Mouse (Mus musculus) c-Kit-negative CD71-positive TER-119-positive erythroid progenitor cells, embryonic 14.5 days (primary cell): ENCODE data around the gene Fbxo47.

Experiments used
- DNase-seq: peaks from one replicate; pipeline ENCODE4 v3.0.0-alpha.2; 2013; ENCODE audit warnings: low read depth, low spot score

Gene Fbxo47

DNA sequence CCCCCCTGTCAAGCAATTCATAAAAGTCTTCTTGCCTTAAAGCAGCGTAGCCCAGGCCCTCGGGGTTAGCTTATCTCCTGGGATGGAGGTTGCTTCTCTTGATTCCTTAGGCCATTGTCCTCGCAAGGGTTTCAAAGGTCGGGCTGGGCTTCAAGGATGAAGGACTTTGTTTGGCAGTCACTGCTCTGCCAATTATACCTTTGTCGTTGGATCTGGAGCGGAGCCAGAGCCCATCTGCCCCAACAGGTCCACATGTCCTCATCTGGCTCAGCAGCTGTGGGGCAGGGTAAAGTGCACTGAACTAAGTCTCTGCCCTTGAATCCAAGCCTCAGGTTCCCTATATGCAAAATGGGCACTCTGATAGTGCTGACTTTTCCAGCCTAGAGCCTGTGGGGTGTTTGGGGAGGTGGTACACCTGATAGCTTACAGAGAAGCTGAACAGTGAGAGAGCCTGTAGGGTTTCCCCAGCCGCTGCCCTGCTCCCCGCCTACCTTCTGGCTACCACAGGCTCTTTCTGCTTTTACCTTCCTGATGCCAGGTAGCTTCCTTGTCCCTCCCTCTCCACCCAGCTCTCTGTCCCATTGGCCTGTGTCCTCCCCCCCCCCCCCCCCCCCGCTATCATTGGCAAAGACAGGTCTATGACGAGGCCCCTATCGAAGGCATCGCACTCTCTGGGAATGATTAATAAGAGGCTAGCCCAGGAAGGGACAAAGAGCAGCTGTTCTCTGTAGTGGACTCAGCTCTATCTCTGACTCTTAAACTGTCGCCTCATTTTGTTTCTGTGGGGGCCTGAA lies 72.2 kb downstream of the Fbxo47 start:
- no peak for DNase-seq

DNA sequence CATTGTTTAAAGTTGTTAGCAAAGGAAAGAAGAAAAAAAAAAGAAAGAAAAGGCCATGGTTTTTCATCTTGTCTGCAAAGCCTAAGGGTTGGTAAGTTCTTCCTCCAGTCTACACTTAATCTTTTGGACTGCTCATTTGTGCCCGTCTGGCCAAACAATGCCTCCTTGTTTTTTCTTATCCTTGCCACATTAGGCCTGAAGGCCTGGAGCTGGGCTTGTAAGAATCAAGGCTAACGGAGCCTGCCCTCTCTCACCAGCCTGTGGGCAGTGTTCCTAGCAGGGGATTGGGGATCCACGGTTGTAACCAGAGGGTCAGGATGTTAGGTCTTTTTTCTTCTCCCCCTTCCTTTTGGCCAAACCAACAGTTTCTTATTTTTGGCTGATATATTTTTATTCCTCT lies 73.0 kb downstream of the Fbxo47 start:
- no peak for DNase-seq

DNA sequence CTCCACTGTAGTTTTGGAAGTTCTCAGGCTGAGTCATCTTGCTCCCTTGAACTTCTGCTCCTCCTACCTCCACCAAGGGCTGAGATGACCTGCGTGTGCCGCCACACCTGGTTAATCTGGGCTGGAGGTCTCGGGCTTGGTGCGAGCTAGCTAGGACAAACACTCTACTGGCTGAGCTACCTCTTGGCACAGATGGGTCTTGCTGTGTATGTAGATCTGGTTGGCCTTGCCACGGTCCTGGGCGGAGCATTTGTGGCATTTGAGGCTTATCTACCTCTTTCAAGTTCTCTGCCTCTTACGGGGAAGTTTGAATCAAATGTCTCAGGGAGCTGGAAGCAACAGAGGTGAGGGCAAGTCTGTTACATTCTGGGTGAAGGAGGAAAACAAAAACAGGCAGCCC lies 73.6 kb downstream of the Fbxo47 start:
- DNase-seq, result no peak

DNA sequence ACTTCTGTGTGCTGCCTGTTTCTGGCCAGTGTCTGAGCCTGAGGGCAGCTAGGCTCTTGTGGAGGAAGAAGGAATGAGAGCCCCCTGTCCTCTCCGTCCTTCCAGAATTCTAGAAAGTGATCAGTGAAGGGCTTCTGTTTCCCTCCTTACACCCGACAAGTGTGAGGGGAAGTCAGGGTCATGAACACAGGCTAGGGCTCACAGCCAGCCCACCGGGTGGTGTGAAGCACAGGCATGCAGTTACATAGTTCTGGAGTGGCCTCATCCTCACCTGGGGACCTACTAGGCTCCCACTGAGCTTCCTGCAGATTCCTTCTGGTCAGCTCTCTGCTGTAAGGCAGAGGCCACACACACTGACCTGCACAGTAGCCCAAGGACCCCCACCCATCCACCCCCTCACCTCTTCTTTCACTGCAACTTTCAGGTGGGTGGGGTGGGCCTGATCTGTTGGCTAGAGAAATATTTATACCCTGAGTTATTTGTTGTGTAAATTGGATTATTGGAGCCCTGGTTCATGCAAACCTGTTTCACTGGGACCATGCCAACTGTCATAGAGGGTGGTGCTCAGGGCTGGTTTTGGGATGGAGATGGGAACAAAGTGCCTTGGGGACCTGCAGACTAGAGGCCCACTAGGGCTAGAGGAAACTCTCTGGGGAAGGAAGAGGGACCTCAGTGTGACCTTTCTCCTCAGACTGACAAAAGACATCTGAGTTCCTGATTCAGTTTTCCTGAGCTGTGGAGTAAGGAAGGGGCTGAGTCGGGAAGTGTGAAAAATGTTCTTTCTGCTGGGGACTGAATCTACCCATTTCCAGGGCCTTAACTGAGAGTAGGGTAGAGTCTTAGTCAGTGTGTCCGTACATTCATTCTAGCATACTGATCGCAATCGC lies 74.5 kb downstream of the Fbxo47 start:
- DNase-seq, result no peak

DNA sequence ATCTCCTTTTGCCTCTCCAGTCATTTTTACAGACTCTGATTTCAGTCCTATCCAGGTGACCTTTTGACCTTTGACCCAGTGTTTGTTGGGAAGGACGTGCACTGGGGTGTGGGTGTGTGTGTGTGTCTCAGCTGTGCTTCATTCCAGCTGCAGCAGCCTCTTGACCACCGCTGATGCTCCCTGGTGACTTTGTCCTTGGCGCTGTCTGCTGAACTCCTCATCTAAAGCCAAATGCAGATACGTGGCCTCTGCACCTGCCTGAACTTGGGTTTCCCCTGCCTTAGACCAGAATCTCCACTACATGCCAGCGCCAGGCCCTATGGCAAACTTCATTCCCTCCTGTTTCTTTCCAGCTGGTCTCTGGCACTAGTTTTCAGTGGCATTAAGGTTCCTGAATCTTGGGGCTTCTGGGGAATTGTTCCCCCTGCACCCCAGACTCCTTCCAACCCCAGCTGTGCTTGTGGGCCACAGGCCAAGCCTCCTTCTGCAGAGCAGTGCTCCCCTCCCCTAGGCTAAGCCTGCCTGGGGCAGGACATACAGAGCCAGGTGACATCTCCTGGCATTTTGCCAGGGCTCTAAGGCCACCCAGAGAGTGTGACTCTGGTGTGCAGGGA lies 75.2 kb downstream of the Fbxo47 start:
- no peak for DNase-seq

DNA sequence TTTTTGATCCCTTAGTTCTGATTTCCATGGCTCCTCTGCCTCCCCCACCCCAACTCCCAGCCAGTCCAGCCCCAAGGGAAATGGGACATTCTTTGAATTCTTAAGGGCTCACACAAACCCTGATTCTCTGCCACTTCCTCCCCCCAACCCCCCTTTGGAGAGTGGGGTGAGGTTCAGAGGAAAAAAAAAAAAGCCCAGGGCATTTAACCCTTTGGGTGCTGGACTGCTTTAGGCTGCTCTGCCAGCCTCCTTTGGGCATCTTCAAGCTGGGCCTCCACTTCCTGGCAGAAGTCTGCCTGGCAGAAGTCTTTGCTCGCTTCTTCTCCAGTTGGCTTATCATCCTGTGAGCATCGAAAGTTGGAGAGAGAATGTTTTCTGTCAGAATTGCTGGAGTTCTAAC lies 75.9 kb downstream of the Fbxo47 start:
- no peak for DNase-seq

DNA sequence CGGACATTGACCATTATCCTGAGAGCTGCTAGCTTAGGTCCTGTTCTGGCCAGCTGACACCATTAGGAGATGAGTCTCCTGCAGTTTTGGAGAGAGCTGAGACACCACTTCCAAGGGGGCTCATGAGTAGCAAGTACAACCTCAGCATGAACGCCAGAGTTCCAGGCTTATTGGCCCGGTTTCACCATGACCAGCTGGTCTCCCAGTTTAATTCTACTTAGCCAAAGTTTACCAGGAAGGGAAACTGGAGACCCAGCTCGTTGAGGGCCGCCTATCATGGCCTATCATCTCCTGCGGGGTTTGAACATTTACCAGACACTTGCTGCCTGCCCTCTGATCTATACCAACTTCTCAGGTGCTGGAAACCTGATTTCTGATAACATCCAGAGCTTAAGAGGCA lies 76.3 kb downstream of the Fbxo47 start:
- DNase-seq, result no peak

DNA sequence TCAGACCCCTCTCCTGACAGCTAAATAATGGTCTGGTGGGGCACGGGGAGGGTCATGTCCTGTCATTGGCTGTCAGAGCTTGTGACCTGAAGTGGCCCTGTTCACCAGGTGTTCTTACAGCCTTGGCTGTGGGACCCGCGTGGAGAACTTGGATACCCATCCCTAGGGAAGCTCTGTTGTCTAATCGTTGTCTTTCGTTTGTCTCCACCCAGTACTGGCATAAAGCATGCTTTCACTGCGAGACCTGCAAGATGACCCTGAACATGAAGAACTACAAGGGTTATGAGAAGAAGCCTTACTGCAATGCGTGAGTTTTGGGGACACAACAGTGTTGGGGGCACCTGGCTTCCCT lies 77.4 kb downstream of the Fbxo47 start:
- no peak for DNase-seq

DNA sequence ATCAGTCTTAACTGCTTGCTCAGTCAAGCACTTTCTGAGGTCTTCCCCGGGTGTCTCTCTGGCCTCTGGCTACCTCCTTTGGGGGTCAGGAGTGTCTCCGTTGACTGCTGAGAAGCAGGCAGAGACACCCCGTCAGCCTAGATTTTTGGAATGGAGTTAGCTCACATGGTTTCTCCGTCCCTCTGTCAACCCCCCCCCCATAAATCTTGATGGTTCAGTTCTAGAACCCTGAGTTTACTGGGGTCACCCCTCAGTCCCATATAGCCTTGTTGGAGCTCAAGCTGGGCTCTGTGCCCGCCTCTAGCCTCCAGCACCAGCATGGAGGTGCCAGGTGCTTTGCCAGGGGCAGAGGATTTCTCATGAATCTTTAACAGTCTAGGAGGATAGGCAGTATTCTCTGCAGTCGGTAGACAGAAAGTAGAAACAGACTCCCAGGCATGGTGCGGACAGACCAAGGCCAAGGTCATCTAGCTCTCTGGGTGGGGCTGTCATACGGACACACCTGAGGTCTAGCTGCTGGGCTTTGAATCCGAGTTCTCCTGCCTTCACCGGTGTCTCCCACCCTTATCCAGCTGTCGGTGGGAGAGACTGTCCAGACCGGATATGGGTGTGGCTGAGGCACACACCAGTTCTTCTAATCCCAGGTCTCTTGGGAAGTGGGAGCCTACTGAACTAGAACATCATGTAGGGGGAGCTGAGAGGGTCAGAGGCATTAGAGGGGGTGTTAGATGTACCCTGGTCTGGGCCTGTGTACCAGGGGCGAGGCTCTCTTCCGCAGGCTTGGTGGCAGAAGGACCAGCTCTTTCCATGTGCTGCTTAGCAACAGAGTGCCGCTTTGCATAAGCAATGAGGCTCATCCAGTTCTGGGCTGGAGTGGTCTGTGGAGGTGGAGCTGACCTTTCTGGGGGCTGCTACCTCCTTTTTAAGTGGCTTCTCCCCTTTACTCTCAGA lies 78.0 kb downstream of the Fbxo47 start:
- no peak for DNase-seq

DNA sequence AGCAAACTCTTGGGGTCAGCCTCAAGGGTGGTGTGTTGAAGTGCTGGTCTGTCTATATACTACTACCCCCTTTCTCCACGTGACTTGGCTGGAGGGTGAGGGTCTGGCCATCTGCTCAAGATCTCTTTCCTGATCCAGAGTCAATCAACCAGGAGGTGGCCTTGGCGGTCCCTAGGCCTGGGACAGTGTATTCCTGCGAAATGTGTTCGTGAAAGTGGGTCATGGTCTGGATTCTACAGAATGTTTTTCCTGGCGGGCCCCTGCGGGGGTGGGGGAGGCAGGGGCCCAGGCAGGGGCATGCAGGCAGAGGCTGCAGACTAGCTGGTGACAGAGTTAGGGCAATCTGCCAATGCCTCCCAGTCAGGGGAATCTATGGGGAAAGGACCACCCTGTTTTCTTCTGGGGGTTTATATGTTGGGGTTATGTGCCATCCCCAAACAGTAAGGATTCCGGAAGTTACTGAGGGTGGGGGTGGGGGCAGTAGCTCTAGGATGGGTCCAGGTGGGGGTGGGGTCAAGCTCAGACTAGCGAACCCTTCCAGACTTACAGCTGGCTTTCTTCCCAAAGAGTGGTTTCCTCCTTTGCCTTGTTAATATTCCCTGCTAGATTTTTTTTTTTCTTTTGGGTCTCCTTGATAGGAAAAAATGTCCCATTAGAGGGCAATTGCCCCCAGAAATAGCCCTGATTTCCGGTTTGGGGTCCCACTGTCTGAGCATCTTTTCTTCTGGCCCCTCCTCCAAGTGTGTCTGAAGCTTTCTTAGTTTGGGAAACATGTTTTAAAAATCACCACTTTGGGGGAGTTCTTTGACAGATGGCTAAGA lies 78.9 kb downstream of the Fbxo47 start:
- DNase-seq, result no peak

DNA sequence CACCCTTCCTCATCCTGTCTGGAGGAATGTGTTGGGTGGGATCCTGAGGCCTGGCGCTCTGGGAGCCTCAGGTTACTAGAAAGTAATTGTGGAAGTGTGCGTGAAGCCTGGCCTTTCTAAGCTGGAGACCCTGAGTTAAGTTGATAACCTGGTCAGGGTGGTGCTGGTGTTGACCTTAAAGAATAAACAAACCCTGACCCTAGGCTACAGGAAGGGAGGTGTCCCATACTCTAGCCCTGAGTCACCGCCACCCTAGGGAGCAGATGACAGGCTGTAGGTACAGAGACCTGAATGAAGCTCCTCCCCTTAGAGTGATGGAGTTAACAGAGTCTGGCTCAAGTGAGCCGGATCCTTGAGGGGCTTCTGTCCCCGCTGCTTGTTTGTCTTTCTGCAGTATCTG lies 80.1 kb downstream of the Fbxo47 start:
- DNase-seq, result no peak
